26 mouse cellular contexts compared by ENCODE assay signal in genomic region chr14:22715581-22716378, GRCm38 (mm10).
DNase-seq lines count a peak whose midpoint lies in the region; ATAC-seq and TF ChIP-seq lines count a peak whose summit lies in the region.
"Had no signal": no experiment of that assay in that cellular context is flagged by ENCODE, and none has a peak within 500 bp of the region (broad histone marks: within the 10 kb centered on the region; RNA-seq: fewer than 3 reads in every experiment).

No protein-coding gene starts in this region.

- H3K27ac ChIP-seq in heart, embryonic 12.5 days (ENCODE audit: poor library complexity, severe bottlenecking), result no peak overlapping the region
- H3K27ac ChIP-seq in liver, embryonic 11.5 days (ENCODE audit: low read depth, low read length), result no peak overlapping the region
- H3K27ac ChIP-seq in liver, embryonic 12.5 days, result no peak overlapping the region
- peak overlapping the region; percentile 31; the same call in 1 of the 2 replicates for H3K27ac ChIP-seq in MEL (ENCODE audit: control insufficient read depth, low read depth, low read length)
- peak overlapping the region; percentile 9; the same call in 1 of the 2 replicates for H3K27ac ChIP-seq in kidney, postnatal 0 days
- H3K27ac ChIP-seq in intestine, embryonic 15.5 days, result no peak overlapping the region
- H3K27ac ChIP-seq: embryonic facial prominence, embryonic 10.5 days; embryonic facial prominence, embryonic 15.5 days; forebrain, embryonic 12.5 days; hindbrain, embryonic 15.5 days; liver, embryonic 14.5 days; stomach, embryonic 15.5 days had no signal

- TF ChIP-seq EP300 in MEL (IDR thresholded peaks at IDR 0.05; ENCODE audit: low read depth in 1 of 2, low read length in 2 of 2), result peak; percentile 20 to 56; a peak in 1 of 4 replicates

- H3K27me3 ChIP-seq in heart, embryonic 12.5 days (replicated peaks), result no peaks in the 10 kb centered on the region
- H3K27me3 ChIP-seq in liver, embryonic 11.5 days (replicated peaks; ENCODE audit: control insufficient read depth, insufficient read depth, low read length), result no peaks in the 10 kb centered on the region
- H3K27me3 ChIP-seq in liver, embryonic 12.5 days (replicated peaks), result no peaks in the 10 kb centered on the region
- H3K27me3 ChIP-seq in MEL (ENCODE audit: control insufficient read depth in 1 of 2, insufficient read depth in 2 of 2, low read length in 2 of 2), result no peaks in the 10 kb centered on the region
- no peaks in the 10 kb centered on the region for H3K27me3 ChIP-seq in kidney, postnatal 0 days (ENCODE audit: insufficient read depth, low read length)
- no peaks in the 10 kb centered on the region for H3K27me3 ChIP-seq in intestine, embryonic 15.5 days (replicated peaks)
- H3K27me3 ChIP-seq: CH12.LX; embryonic facial prominence, embryonic 15.5 days; hindbrain, embryonic 15.5 days; Patski; stomach, embryonic 15.5 days had no signal

- H3K79me2 ChIP-seq in MEL (ENCODE audit: control insufficient read depth, insufficient read depth, low read length, poor library complexity), result no peaks in the 10 kb centered on the region

- H3K9ac ChIP-seq in heart, embryonic 12.5 days, result no peak overlapping the region
- H3K9ac ChIP-seq in liver, embryonic 11.5 days (ENCODE audit: low read depth, low read length), result no peak overlapping the region
- no peak overlapping the region for H3K9ac ChIP-seq in liver, embryonic 12.5 days
- H3K9ac ChIP-seq in MEL (ENCODE audit: control insufficient read depth, low read depth, low read length, poor library complexity, severe bottlenecking), result no peak overlapping the region
- no peak overlapping the region for H3K9ac ChIP-seq in kidney, postnatal 0 days (ENCODE audit: low read depth, low read length)
- no peak overlapping the region for H3K9ac ChIP-seq in intestine, embryonic 15.5 days
- H3K9ac ChIP-seq: embryonic facial prominence, embryonic 15.5 days; forebrain, embryonic 12.5 days; hindbrain, embryonic 15.5 days; liver, embryonic 14.5 days; stomach, embryonic 15.5 days had no signal

- H3K4me1 ChIP-seq in heart, embryonic 12.5 days (replicated peaks), result peaks cover 11% of the 10 kb centered on the region
- H3K4me1 ChIP-seq in liver, embryonic 11.5 days (replicated peaks; ENCODE audit: control insufficient read depth, insufficient read depth, low read length), result peaks cover 5% of the 10 kb centered on the region; the same call in 1 of the 2 replicates
- peaks cover 24% of the 10 kb centered on the region for H3K4me1 ChIP-seq in liver, embryonic 12.5 days
- peaks cover 6 to 28% of the 10 kb centered on the region in 2 experiments for H3K4me1 ChIP-seq in MEL (ENCODE audit: control insufficient read depth in 1 of 2, insufficient read depth in 2 of 2, low read length in 2 of 2)
- peaks cover 6% of the 10 kb centered on the region; the same call in 1 of the 2 replicates for H3K4me1 ChIP-seq in kidney, postnatal 0 days (replicated peaks; ENCODE audit: insufficient read depth, low read length)
- H3K4me1 ChIP-seq in intestine, embryonic 15.5 days (replicated peaks), result no peaks in the 10 kb centered on the region
- H3K4me1 ChIP-seq: embryonic facial prominence, embryonic 15.5 days; hindbrain, embryonic 15.5 days; stomach, embryonic 15.5 days had no signal

- no peaks in the 10 kb centered on the region for H3K36me3 ChIP-seq in heart, embryonic 12.5 days
- H3K36me3 ChIP-seq in liver, embryonic 11.5 days (ENCODE audit: control insufficient read depth, insufficient read depth, low read length), result no peaks in the 10 kb centered on the region
- H3K36me3 ChIP-seq in liver, embryonic 12.5 days, result no peaks in the 10 kb centered on the region
- H3K36me3 ChIP-seq in MEL (ENCODE audit: control insufficient read depth in 1 of 2, insufficient read depth in 2 of 2, low read length in 2 of 2), result peaks cover 0 to 27% of the 10 kb centered on the region in 2 experiments; a peak in 2 of 4 replicates
- no peaks in the 10 kb centered on the region for H3K36me3 ChIP-seq in kidney, postnatal 0 days (ENCODE audit: insufficient read depth, low read length)
- no peaks in the 10 kb centered on the region for H3K36me3 ChIP-seq in intestine, embryonic 15.5 days
- H3K36me3 ChIP-seq: embryonic facial prominence, embryonic 10.5 days; embryonic facial prominence, embryonic 15.5 days; forebrain, embryonic 12.5 days; hindbrain, embryonic 15.5 days; stomach, embryonic 15.5 days had no signal

- 45% methylated on average over 6 of the region's 6 CpGs for WGBS in heart, embryonic 12.5 days
- 42% methylated on average over 6 of the region's 6 CpGs for WGBS in liver, embryonic 11.5 days
- WGBS in liver, embryonic 12.5 days (ENCODE audit: insufficient replicate concordance), result 33% methylated on average over 6 of the region's 6 CpGs
- 55% methylated on average over 6 of the region's 6 CpGs for WGBS in kidney, postnatal 0 days
- 58% methylated on average over 6 of the region's 6 CpGs for WGBS in intestine, embryonic 15.5 days

- no peak for TF ChIP-seq CTCF in MEL (IDR thresholded peaks at IDR 0.05 in 2 of 3, conservative IDR thresholded peaks at IDR 0.05 in 1 of 3; ENCODE audit: control insufficient read depth in 1 of 3, insufficient read depth in 1 of 3, low read depth in 2 of 3, low read length in 3 of 3, poor library complexity in 1 of 3, severe bottlenecking in 1 of 3)
- no peak for TF ChIP-seq CTCF in kidney, postnatal 0 days (IDR thresholded peaks at IDR 0.05; ENCODE audit: low read depth)

- ATAC-seq in heart, embryonic 12.5 days (ENCODE audit: insufficient number of reproducible peaks, low FRiP score), result no peak
- peak; percentile 62; the same call in 1 of the 2 replicates for ATAC-seq in liver, embryonic 11.5 days (replicated peaks; ENCODE audit: low FRiP score)
- ATAC-seq in liver, embryonic 12.5 days, result no peak
- ATAC-seq in kidney, postnatal 0 days (replicated peaks; ENCODE audit: low FRiP score, low read depth), result no peak; the same call in 1 of the 2 replicates
- no peak for ATAC-seq in intestine, embryonic 15.5 days
- ATAC-seq: inflammation-experienced regulatory T-cells, adult 6 months; midbrain, embryonic 16.5 days; Patski had no signal

- no peak overlapping the region for H3K4me3 ChIP-seq in heart, embryonic 12.5 days
- H3K4me3 ChIP-seq in liver, embryonic 11.5 days (ENCODE audit: low read depth, low read length), result no peak overlapping the region
- no peak overlapping the region for H3K4me3 ChIP-seq in liver, embryonic 12.5 days
- H3K4me3 ChIP-seq in MEL (ENCODE audit: control insufficient read depth in 1 of 2, insufficient read depth in 1 of 2, low read depth in 2 of 2, low read length in 2 of 2), result no peak overlapping the region
- no peak overlapping the region for H3K4me3 ChIP-seq in kidney, postnatal 0 days (replicated peaks; ENCODE audit: low read depth, low read length)
- no peak overlapping the region for H3K4me3 ChIP-seq in intestine, embryonic 15.5 days (replicated peaks)
- H3K4me3 ChIP-seq: embryonic facial prominence, embryonic 10.5 days; embryonic facial prominence, embryonic 15.5 days; forebrain, embryonic 12.5 days; hindbrain, embryonic 15.5 days; stomach, embryonic 15.5 days had no signal

- TF ChIP-seq POLR2A in MEL (IDR thresholded peaks at IDR 0.05; ENCODE audit: control insufficient read depth in 1 of 2, insufficient read depth in 1 of 2, low read depth in 1 of 2, low read length in 2 of 2, poor library complexity in 1 of 2), result no peak

- peak; percentile 25 for DNase-seq in heart, adult 11 months
- no peak for DNase-seq in liver, embryonic 11.5 days (ENCODE audit: low spot score)
- DNase-seq in MEL (ENCODE audit: low read depth, low spot score), result peak; percentile 75
- DNase-seq in kidney, postnatal 0 days (ENCODE audit: low spot score), result peak; percentile 86
- DNase-seq: adrenal gland, postnatal 10 days; cerebellum, adult 8-10 months; cerebellum, postnatal 25 days; gastrocnemius, postnatal 10 days; lung, postnatal 36 days; right cerebral cortex, postnatal 25 days; thymus, postnatal 14 days had no signal

- no peak for TF ChIP-seq RAD21 in MEL (IDR thresholded peaks at IDR 0.05; ENCODE audit: low read depth, low read length)

- no peaks in the 10 kb centered on the region for H3K9me3 ChIP-seq in heart, embryonic 12.5 days (replicated peaks)
- H3K9me3 ChIP-seq in liver, embryonic 11.5 days (ENCODE audit: control insufficient read depth, low read length), result no peaks in the 10 kb centered on the region
- no peaks in the 10 kb centered on the region for H3K9me3 ChIP-seq in liver, embryonic 12.5 days (replicated peaks)
- no peaks in the 10 kb centered on the region for H3K9me3 ChIP-seq in MEL (replicated peaks; ENCODE audit: insufficient read depth, low read length)
- H3K9me3 ChIP-seq in kidney, postnatal 0 days (replicated peaks; ENCODE audit: low read length), result no peaks in the 10 kb centered on the region
- no peaks in the 10 kb centered on the region for H3K9me3 ChIP-seq in intestine, embryonic 15.5 days
- H3K9me3 ChIP-seq: embryonic facial prominence, embryonic 10.5 days; embryonic facial prominence, embryonic 15.5 days; forebrain, embryonic 12.5 days; hindbrain, embryonic 15.5 days; stomach, embryonic 15.5 days had no signal

- no peak overlapping the region for H3K4me2 ChIP-seq in heart, embryonic 12.5 days
- H3K4me2 ChIP-seq in liver, embryonic 11.5 days, result no peak overlapping the region
- no peak overlapping the region for H3K4me2 ChIP-seq in liver, embryonic 12.5 days
- no peak overlapping the region for H3K4me2 ChIP-seq in kidney, postnatal 0 days (ENCODE audit: low read length)
- H3K4me2 ChIP-seq in intestine, embryonic 15.5 days (replicated peaks), result no peak overlapping the region
- H3K4me2 ChIP-seq: embryonic facial prominence, embryonic 15.5 days; forebrain, embryonic 12.5 days; heart, embryonic 11.5 days; hindbrain, embryonic 15.5 days; midbrain, embryonic 11.5 days; stomach, embryonic 15.5 days had no signal

TF ChIP-seq in MEL, 35 proteins besides CTCF, POLR2A, EP300 and RAD21 (continues in another document):
- TF ChIP-seq JUND (IDR thresholded peaks at IDR 0.05; ENCODE audit: low read depth, low read length) (no peak), MAZ (IDR thresholded peaks at IDR 0.05; ENCODE audit: low read depth, low read length) (no peak), TAL1 (IDR thresholded peaks at IDR 0.05; ENCODE audit: low read length) (peak; percentile 9; the same call in 1 of the 2 replicates), GATA1 (IDR thresholded peaks at IDR 0.05; ENCODE audit: low read depth, low read length) (peak; percentile 66; the same call in 1 of the 2 replicates), E2F4 (IDR thresholded peaks at IDR 0.05; ENCODE audit: borderline replicate concordance, low read depth, low read length) (no peak), MXI1 (IDR thresholded peaks at IDR 0.05; ENCODE audit: low read depth, low read length) (no peak), ZMIZ1 (IDR thresholded peaks at IDR 0.05; ENCODE audit: low read depth, low read length) (no peak), ZKSCAN1 (IDR thresholded peaks at IDR 0.05; ENCODE audit: low read depth, low read length) (no peak), ETS1 (IDR thresholded peaks at IDR 0.05; ENCODE audit: low read depth, low read length) (no peak; the same call in 1 of the 2 replicates), MAFK (IDR thresholded peaks at IDR 0.05; ENCODE audit: borderline replicate concordance, low read depth, low read length) (no peak), MAX (IDR thresholded peaks at IDR 0.05; ENCODE audit: low read length) (no peak), NRF1 (IDR thresholded peaks at IDR 0.05; ENCODE audit: insufficient read depth, low read depth, low read length, poor library complexity, severe bottlenecking) (no peak)

Comparison
In these comparisons a context has a peak if more than half of its experiments do, and no peak if none do; other contexts are left out.
1. H3K27ac ChIP-seq: peak in MEL (single experiment) and kidney, postnatal 0 days (single experiment); none in heart, embryonic 12.5 days (single experiment), liver, embryonic 11.5 days (single experiment), liver, embryonic 12.5 days (single experiment) and intestine, embryonic 15.5 days (single experiment).